Mouse (Mus musculus) embryonic stem cell, embryonic (primary cell): ENCODE measurements around the gene Ldb1.

Source experiments
- CTCF ChIA-PET, 4 experiments: fragments of 300-600 bp in 2 of 4; fragments of 350-600 bp in 2 of 4; sonication (Branson Sonifier 250); formaldehyde crosslinking; loops; one replicate each; lab custom pipeline; 2022; ENCODE audit warnings: inconsistent platforms in 2 of 4; lab: Charles Lee
- POLR2A ChIA-PET, 4 experiments: fragments of 300-600 bp in 2 of 4; fragments of 350-600 bp in 2 of 4; sonication (Branson Sonifier 250); formaldehyde crosslinking; loops; one replicate each; lab custom pipeline; 2022; ENCODE audit warnings: antibody characterized with exemption in 4 of 4, inconsistent platforms in 1 of 4; lab: Charles Lee

Ldb1 gene

DNA sequence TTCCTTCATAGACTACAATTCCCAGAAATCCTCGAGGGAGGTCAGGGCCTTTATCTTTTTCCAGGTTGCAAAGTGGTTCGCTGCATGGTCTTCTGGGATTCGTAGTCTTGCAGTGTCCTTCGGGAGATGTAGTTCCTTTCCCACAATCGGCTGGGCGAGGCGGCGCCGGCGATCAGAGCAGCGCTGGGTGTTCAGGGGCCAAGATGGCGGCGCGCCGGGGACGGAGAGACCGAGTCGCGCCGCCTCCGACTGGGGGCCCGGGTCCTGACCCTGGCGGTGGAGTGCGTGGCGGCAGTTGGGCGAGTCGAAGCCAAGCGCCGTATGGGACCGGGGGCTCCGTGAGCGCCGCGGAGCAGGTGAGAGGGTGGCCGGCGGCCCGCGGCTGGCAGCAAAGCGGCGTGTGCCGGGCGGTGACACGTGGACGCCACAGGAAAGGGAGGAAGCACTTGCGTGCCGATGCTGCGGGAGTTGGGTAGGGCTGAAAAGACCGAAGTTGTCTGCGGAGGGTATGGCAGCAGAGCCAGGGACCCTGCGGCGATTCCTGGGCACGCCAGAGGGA is 11.5 kb upstream of the Ldb1 start:
- ChIA-PET CTCF (interaction anchor here in 3 of 4 experiments (0.6 to 2.0 kb wide), 8 partner anchors 10 to 252 kb away, joined by 3 to 8 read pairs (median 4); partner anchors contain the start of genes Ldb1 (in 2 of the 3) and Pitx3 (in 1 of the 3)), POLR2A (interaction anchor here (0.6 to 24.5 kb wide), 42 partner anchors 9 to 339 kb away, joined by 3 to 800 read pairs (median 4); partner anchors contain the start of genes Ldb1 (in 4 of the 4), Nolc1 (in 3 of the 4), Pprc1 (in 2 of the 4) and Actr1a (in 1 of the 4))

DNA sequence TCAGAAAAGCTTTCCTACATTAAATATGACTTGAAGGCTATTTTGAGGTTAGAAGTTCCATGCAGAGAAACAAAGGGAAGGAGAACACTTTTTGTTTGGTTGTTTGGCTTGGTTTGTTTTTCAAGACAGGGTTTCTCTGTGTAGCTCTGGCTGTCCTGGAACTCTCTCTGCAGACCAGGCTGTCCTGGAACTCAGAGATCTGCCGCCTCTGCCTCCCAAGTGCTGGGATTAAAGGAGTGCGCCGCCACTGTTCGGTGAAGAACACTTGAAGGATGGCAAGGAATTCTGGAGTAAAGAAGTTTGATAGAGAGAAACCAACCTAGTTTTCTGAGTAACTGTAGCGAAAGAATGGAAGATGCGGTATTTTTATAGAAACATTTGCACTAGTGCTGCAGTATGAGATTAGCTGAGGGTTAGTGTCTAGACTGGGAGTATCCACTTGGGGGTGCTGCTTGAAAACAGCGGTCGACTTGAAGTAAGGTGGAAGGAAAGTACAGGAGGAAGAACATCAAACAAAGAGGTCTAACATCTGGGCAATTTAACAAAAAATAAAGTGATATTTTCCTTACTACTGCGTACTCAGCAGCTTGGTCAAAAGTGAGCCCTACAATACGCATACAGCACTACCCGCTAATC is 10.9 kb upstream of the Ldb1 start:
- CTCF ChIA-PET = interaction anchor here in 3 of 4 experiments (0.5 to 2.0 kb wide), 12 partner anchors 9 to 253 kb away, joined by 3 to 8 read pairs (median 4); partner anchors contain the start of genes Ldb1 (in 2 of the 3) and Pitx3 (in 1 of the 3)
- POLR2A ChIA-PET = interaction anchor here (0.6 to 24.5 kb wide), 24 partner anchors 7 to 257 kb away, joined by 3 to 800 read pairs (median 6); partner anchors contain the start of genes Ldb1 (in 3 of the 4), Nolc1 (in 3 of the 4), Pprc1 (in 2 of the 4) and Hps6 (in 1 of the 4)

DNA sequence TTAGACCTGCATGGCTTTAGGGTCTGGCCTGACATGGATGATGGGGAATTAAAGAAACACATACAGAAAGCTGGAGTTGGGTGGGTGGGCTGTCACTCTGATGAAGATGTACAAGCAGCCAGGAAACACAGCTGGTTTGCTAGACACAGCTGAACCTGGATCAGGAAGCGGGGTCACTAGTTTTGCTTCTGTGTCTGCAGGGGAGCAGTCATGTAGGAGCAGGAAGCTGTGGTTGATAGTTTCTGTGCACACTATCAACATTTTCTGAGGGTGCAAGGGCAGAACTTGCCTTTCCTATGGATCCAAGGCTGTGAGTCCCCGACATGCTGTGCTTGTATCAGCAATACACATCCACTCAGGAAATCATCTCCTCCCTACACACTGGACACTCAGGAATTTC is 5.4 kb upstream of the Ldb1 start:
- CTCF ChIA-PET = no interaction called here
- POLR2A ChIA-PET = interaction anchor here in 3 of 4 experiments (0.6 to 6.6 kb wide), 13 partner anchors 9 to 827 kb away, joined by 3 to 275 read pairs (median 6); no protein-coding TSS in a partner anchor

DNA sequence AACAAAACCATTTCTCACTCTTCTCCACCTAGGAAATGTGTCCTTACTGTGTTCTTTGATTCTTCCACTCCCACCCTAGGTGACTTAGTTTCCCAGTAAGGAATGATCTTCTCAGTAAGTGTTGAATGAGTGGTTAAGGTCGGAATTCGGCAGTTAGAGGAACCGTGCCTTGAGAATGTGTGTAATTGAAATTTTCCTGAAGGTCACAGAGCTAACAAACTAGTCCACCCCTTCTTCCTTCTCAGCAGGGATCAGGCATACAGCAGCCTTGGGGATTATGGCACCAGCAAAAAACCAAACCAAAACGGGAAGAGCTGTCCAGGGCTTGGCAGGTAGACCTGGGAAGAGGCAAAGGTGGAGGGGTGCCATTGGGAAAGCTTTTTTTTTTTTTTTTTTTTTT is 4.1 kb upstream of the Ldb1 start:
- POLR2A ChIA-PET = interaction anchor here (0.6 to 6.6 kb wide), 23 partner anchors 10 to 451 kb away, joined by 3 to 275 read pairs (median 5); partner anchors contain the start of genes Gbf1 (in 1 of the 4) and Nolc1 (in 1 of the 4)
- CTCF ChIA-PET = interaction anchor here (0.5 to 2.1 kb wide), 9 partner anchors 9 to 461 kb away, joined by 3 to 8 read pairs (median 4); no protein-coding TSS in a partner anchor

DNA sequence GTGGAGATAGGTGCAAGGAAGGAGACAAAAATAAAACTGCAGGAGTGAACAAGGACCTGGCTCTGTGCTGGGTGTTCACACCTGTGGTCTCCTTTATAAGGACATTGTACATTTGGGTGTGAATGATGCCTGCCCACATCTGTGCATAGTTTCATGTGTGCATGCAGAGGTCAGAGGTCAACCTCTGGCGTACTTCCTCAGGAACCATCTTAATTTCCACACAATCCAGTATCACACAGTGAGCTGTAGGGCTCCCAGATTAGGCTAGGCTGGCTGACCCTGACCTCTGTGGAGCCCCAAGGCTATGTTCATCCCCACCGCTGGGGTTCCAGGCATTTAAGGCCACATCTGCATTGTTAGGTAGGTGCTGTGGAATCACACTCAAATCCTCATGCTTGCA is 2.4 kb upstream of the Ldb1 start:
- CTCF ChIA-PET = interaction anchor here (0.6 to 2.9 kb wide), 6 partner anchors 8 to 749 kb away, joined by 4 to 8 read pairs (median 6); no protein-coding TSS in a partner anchor
- POLR2A ChIA-PET = interaction anchor here (0.5 to 6.6 kb wide), 38 partner anchors 8 to 820 kb away, joined by 3 to 275 read pairs (median 4); partner anchors contain the start of genes Nolc1 (in 2 of the 4), Actr1a (in 1 of the 4), Hps6 (in 1 of the 4) and Kcnip2 (in 1 of the 4)

DNA sequence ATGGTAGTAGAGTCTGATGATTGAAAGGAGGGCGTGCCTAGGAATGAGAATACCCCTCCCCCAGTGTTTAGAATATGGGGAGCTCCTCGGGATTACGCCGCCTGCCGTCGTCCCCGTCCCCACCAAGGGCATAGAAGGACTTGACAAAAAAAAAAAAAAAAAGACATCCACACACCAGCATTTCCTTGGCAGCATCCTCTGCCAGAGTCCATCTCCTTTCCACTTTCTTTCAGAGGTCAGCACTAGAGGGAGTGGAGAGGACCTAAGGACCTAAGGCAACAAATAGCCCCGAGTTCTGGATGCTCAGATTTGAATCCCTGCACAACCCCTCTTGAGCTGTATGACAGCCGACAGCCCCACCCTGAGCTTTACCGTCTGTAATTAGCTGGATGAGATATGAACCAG is 1.6 kb upstream of the Ldb1 start:
- ChIA-PET POLR2A (interaction anchor here (0.6 to 6.6 kb wide), 46 partner anchors 8 to 811 kb away, joined by 3 to 275 read pairs (median 4); partner anchors contain the start of genes Nolc1 (in 3 of the 4), Hps6 (in 2 of the 4), Actr1a (in 1 of the 4) and Gbf1 (in 1 of the 4)), CTCF (interaction anchor here (0.6 to 2.9 kb wide), 16 partner anchors 8 to 503 kb away, joined by 3 to 9 read pairs (median 5); partner anchors contain the start of gene Nfkb2 (in 1 of the 4))

DNA sequence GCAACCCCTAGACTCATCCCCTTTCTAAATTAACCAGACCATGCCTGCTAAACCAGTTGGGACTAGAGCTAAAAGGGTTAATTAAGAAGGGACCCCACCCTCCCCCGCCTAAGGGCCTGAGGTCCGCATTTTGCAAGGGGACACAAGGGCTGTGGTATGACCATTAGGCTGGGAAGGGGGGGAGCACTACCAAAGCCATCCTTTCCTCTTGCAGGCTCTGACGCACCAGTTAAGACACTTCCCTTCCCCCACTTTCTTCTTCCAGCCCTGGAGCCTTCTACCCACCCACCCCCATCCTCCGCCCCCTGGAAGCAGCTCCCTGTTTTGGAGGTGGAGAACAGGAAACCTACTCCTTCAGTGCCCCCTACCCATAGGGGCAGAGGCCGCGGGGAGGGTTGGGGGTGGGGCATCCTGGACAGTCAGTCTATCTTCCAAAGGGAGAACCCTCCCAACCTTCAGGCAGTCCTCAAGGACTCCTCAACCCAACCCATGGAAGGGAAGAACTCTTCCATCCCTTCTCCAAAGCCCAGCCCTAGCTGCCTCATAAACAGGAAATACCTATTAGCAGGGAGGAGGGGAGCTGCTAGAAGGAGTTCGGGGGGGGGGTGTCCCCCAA is 790 bp upstream of the Ldb1 start:
- POLR2A ChIA-PET = interaction anchor here (0.5 to 6.6 kb wide), 56 partner anchors 8 to 1770 kb away, joined by 3 to 275 read pairs (median 4); partner anchors contain the start of genes Nolc1 (in 4 of the 4), Hps6 (in 2 of the 4), Armh3 (in 1 of the 4) and Fbxl15 (in 1 of the 4)
- CTCF ChIA-PET = interaction anchor here (0.5 to 2.9 kb wide), 29 partner anchors 7 to 1396 kb away, joined by 3 to 9 read pairs (median 4); partner anchors contain the start of genes Nfkb2 (in 1 of the 4) and Sufu (in 1 of the 4)

DNA sequence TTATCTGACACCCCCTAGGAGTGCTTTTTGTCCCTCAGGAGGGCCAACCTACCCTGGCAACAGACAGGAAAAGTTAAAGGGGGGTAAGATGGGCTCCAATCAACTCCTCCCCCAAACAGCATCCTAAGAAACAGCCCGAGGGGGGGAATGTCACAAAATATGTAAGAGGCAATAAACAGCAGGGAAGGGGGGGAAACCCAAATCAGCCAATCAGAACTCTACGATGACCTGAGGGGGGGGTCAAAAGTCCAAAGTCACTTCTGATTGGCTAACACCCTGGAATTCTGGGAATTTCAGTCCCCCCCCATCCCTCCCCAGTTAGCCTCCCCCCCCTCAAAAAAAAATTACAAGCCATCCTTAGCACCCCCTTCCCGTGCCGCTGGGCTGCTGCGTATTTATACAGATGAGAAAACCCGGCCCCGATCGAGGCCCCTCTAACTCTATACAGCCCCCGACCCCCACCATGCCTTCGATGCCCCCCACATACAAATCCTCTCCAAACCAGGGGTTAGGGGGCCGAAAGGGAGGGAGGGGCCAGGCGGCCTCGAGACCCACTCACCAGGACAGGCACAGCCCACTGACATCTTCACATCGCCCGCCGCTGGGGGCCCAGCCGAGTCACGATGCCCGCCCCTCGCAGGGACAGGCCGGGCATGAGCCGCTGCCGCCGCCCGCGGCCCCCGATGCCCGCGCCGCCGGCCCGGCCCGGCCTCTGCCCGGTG is 582 bp downstream of the Ldb1 start, which contains the start of gene Pprc1:
TSS of gene Pprc1 (plus strand) at position 616 of the 722 bp plus-strand sequence.
- POLR2A ChIA-PET = interaction anchor here (0.8 to 9.0 kb wide), 24 partner anchors 7 to 257 kb away, joined by 3 to 275 read pairs (median 10); partner anchors contain the start of genes Nolc1 (in 3 of the 4) and Armh3 (in 1 of the 4)
- CTCF ChIA-PET = interaction anchor here in 2 of 4 experiments (0.6 to 2.1 kb wide), 5 partner anchors 7 to 751 kb away, joined by 3 to 9 read pairs (median 3); no protein-coding TSS in a partner anchor

DNA sequence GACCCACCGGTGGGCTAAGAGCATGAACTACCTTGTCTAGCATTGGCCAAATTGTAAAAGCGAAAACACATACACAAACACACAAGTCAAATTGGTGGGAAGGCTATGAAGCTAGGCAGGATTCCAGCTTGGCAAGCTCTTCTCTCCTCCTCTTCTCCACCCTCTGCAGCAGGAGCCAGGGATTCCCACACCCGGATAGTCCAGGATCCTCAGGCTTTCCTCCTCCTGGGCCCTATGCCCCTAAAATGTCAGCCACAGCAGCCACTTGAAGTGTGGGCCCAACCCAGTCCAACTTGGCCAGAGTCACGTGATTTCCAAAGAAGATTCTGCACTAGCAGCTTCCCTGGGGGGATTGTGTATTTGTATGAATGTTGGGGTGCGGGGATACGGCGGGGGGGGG is 1.6 kb downstream of the Ldb1 start:
- POLR2A ChIA-PET = interaction anchor here (0.6 to 9.0 kb wide), 13 partner anchors 9 to 682 kb away, joined by 3 to 135 read pairs (median 5); partner anchors contain the start of genes Gbf1 (in 1 of the 4) and Nolc1 (in 1 of the 4)
- CTCF ChIA-PET = interaction anchor here in 2 of 4 experiments (0.6 to 0.7 kb wide), 3 partner anchors 227 to 749 kb away, joined by 3 to 5 read pairs (median 4); no protein-coding TSS in a partner anchor

DNA sequence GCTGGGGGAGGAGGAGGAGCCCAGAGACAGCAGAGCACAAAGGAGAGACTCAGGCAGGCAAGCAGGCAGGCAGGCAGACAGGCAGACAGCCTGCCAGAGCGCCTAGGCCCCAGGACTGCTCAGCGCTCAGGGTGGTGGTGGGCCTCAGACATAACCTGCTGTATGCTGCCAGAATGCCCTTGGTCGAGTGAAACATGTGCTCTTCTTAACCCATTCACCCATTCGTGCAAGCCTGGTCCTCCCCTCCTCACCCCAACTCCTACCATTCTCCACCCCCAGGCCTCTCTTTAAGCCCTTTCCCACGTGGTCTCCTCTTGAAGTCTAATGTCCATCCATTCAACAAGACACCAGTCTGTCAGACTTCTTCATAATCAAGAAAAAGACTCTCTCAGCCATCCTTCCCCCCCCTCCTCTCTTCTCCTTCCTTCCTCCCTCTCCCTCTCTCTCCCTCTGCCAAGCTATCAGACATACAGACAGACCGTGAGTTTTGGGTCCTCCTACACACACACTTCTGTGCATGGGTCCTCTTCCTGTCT is 2.5 kb downstream of the Ldb1 start:
- CTCF ChIA-PET = interaction anchor here in 2 of 4 experiments (0.6 to 1.0 kb wide), 3 partner anchors 15 to 468 kb away, joined by 3 read pairs; no protein-coding TSS in a partner anchor
- POLR2A ChIA-PET = interaction anchor here in 2 of 4 experiments (0.6 to 10.9 kb wide), 9 partner anchors 10 to 948 kb away, joined by 3 to 154 read pairs (median 6); partner anchors contain the start of genes Armh3 (in 1 of the 2) and Nolc1 (in 1 of the 2)

DNA sequence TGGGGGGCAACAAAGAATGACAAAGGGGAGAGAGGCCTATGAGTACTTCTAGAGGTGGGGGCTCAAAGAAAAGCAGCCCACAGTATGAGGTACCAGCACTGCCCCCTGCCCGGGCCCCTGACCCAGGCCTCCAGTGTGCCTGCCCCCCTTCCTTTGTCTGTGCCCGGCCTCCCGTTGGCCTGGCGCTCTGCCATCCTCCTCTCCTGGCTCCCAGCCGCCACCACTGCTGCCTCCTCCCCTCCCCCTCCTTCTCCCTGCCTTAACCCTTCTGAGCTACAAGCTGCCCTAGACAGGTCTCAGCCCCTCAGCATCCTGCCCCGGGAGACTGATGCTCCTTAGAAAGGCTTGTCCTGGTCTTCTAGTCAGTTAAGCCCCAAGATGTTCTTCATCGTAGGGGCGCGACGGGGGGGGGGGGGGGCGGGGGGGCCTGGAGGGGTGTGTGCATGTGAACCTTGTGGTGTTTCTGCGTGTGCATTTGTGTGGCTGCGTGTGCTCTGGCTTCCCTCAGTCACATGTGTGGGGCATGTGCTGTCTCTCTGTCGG is 3.0 kb downstream of the Ldb1 start:
- POLR2A ChIA-PET = interaction anchor here in 2 of 4 experiments (0.6 to 10.9 kb wide), 6 partner anchors 10 to 949 kb away, joined by 3 to 154 read pairs (median 5); partner anchors contain the start of genes Armh3 (in 1 of the 2) and Nolc1 (in 1 of the 2)
- CTCF ChIA-PET = interaction anchor here in 2 of 4 experiments (0.5 to 1.0 kb wide), 5 partner anchors 15 to 468 kb away, joined by 3 to 10 read pairs (median 3); no protein-coding TSS in a partner anchor

DNA sequence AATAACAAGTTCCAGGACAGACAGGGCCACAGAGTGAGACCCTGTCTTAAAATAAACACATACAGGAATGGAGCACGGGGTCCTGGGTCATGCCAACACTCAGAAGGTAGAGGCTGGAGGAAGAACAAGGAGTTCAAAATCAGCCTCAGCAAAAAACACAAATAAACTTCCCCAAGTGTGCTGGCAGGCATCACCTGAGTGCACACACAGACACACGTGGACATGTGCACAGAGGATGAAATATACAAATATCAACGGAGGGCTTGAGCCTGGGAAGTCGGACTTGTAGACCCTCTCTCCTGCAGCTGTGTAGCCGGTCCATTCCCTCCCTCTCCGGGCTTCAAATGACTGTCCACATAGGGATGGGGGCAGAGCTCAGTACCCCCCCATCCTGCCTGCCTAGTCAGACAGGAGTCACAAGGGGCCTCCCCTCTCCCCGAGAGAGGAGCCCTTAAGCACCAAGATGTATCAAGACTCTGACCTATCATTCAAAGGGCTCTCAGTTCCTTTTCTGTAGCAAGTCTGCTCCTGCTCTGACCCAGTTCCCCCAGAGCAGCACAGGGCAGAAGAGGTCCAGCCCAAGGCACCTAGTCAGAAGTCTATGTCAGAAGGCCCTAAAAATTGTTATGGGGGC is 3.6 kb downstream of the Ldb1 start:
- CTCF ChIA-PET = interaction anchor here in 2 of 4 experiments (0.5 to 1.0 kb wide), 4 partner anchors 34 to 467 kb away, joined by 3 to 10 read pairs (median 4); no protein-coding TSS in a partner anchor
- POLR2A ChIA-PET = interaction anchor here in 2 of 4 experiments (0.6 to 10.9 kb wide), 6 partner anchors 9 to 31 kb away, joined by 3 to 154 read pairs (median 28); partner anchors contain the start of gene Nolc1 (in 1 of the 2)

DNA sequence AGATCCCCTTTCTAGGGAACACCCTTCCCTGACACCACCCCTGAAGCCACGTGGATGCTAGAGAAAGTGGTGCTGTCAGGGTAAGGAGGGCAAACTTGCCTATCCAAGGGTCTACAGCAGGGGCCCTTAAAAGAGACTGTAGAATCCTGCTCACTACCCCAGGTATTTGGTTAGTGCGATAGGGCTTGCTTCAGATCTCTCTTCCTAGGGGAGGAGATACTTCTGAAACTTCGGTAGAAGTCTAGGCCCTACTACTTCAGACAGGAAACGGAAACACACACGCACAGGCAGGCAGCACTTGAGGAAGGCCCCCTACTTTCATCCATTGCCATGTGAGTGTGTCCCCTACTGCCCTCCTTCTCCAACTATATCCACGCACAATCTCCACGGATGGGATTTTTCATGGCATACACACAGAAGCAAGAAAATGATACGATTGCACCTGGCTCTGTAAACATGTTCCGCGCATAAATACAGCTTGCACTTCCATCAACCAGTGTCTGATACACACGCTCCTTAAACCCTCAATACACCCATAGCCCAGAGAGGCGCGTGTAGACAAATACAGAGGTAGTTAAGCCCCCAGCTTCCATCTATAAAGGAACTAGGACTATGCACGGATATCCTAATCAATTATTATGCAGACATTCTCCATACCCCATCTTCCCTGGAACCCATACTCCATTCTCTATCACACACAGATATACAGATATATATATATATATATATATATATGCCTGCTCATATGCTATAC is 4.7 kb downstream of the Ldb1 start:
- CTCF ChIA-PET = interaction anchor here (0.5 to 2.0 kb wide), 9 partner anchors 9 to 761 kb away, joined by 3 to 5 read pairs (median 3); partner anchors contain the start of gene Nfkb2 (in 1 of the 4)
- POLR2A ChIA-PET = interaction anchor here (0.5 to 10.9 kb wide), 30 partner anchors 6 to 380 kb away, joined by 3 to 154 read pairs (median 4); partner anchors contain the start of genes Nolc1 (in 2 of the 4), Fbxl15 (in 1 of the 4), Hps6 (in 1 of the 4) and Ldb1 (in 1 of the 4)

DNA sequence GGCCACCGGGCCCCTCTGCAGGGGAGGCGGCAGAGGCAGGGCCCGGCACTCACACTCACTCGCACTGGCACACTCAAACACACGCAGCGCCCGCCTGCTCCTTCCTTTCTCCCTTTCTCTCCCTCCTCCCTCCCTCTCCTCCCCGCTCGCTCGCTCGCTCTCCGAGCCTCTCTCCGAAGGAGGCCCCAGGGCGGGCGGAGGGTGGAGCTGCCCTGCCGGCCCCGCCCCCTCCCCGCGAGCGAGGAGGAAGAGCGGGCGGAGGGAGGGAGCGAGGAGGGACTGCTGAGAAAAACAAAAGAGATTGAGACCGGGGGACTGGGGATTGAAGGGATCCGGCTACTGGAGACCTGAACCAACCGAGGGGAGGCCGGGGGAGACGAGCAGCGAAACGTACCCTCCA is 5.5 kb downstream of the Ldb1 start:
- POLR2A ChIA-PET = interaction anchor here (0.5 to 10.9 kb wide), 31 partner anchors 7 to 381 kb away, joined by 3 to 154 read pairs (median 4); partner anchors contain the start of genes Nolc1 (in 2 of the 4), Fbxl15 (in 1 of the 4), Hps6 (in 1 of the 4) and Ldb1 (in 1 of the 4)
- CTCF ChIA-PET = interaction anchor here (0.6 to 2.0 kb wide), 7 partner anchors 8 to 761 kb away, joined by 3 to 7 read pairs (median 3); partner anchors contain the start of gene Nfkb2 (in 1 of the 4)
